Mouse (Mus musculus) heart, postnatal 0 days (tissue): ENCODE measurements around the gene Cyth1. TPM values are rescaled to one million over a fixed set of nuclear protein-coding genes. Genes with fewer than 3 reads are reported as not detected.

ENCODE experiments used
- ATAC-seq: fragments of 200-750 bp; cut with Nextera tagmentation; 2 replicates; pipeline ENCODE4 v1.8.0; 2017; ENCODE audit warnings: low read depth, moderate number of reproducible peaks, moderate library complexity; ENCODE audit not compliant: insufficient read depth
- DNase-seq: peaks from one replicate; pipeline ENCODE4 v3.0.0-alpha.2; 2016; ENCODE audit warnings: low spot score
- H3K27ac ChIP-seq: fragments of 300-500 bp; sonication (generic); 2 replicates; pipeline ENCODE4 v1.5.1; 2014; ENCODE audit warnings: low read depth, mild to moderate bottlenecking
- H3K27me3 ChIP-seq: fragments of 300-500 bp; sonication (generic); 2 replicates; pipeline ENCODE4 v1.6.1; 2014; ENCODE audit warnings: low read length, mixed read lengths; ENCODE audit not compliant: control insufficient read depth, insufficient read depth
- H3K36me3 ChIP-seq: fragments of 300-500 bp; sonication (generic); replicated peaks from 2 replicates; pipeline ENCODE4 v1.6.1; 2014; ENCODE audit warnings: low read length, mixed read lengths; ENCODE audit not compliant: control insufficient read depth, insufficient read depth
- H3K4me1 ChIP-seq: fragments of 300-500 bp; sonication (generic); 2 replicates; pipeline ENCODE4 v1.6.1; 2014; ENCODE audit warnings: antibody characterized with exemption; ENCODE audit not compliant: control insufficient read depth, insufficient read depth
- H3K4me2 ChIP-seq: fragments of 300-500 bp; sonication (generic); 2 replicates; pipeline ENCODE4 v1.6.1; 2014; ENCODE audit warnings: low read depth, mild to moderate bottlenecking, low read length, moderate library complexity
- H3K4me3 ChIP-seq: fragments of 300-500 bp; sonication (generic); 2 replicates; pipeline ENCODE4 v1.5.1; 2014; ENCODE audit warnings: low read depth, low read length
- H3K9ac ChIP-seq: fragments of 300-500 bp; sonication (generic); replicated peaks from 2 replicates; pipeline ENCODE4 v1.6.1; 2014; ENCODE audit warnings: low read depth, low read length, mixed read lengths
- H3K9me3 ChIP-seq: fragments of 300-500 bp; sonication (generic); replicated peaks from 2 replicates; pipeline ENCODE4 v1.6.1; 2016; ENCODE audit warnings: low read length; ENCODE audit not compliant: control insufficient read depth
- CTCF ChIP-seq: IDR thresholded peaks from 2 replicates; pipeline ENCODE4 v1.5.1; 2016; ENCODE audit warnings: antibody characterized with exemption, control low read depth, low read depth
- EP300 ChIP-seq: IDR thresholded peaks from 2 replicates; pipeline ENCODE4 v1.6.1; 2016; ENCODE audit warnings: antibody characterized with exemption, low read depth
- WGBS: fragments of 180-500 bp; shearing (Covaris S2); extraction: QIAGEN DNeasy Blood & Tissue Kit; methylation state at CpG from one replicate; pipeline ENCODE4 v1.1.7; 2014; 5-methylcytosine and 5-hydroxymethylcytosine counted together
- polyA plus RNA-seq: library from polyadenylated mRNA; unstranded; fragments of >200 nt; fragmentation: Nextera tagmentation; extraction: Ambion mirVana; gene quantifications from 2 replicates; pipeline ENCODE4 v1.2.1, GENCODE M21; 2015
- total RNA-seq: library from RNA; depleted of rRNA; stranded (reverse); fragments of >200 nt; gene quantifications from 2 replicates; pipeline ENCODE4 v1.2.3, GENCODE M21; 2014; ENCODE audit warnings: low replicate concordance

Cyth1 gene
- total and polyA plus RNA-seq, 2 experiments from 2014 or later = 21.4 to 50.1 TPM

- Histone ChIP-seq H3K27me3 (no peaks in the 10 kb centered on the region), H3K27ac (peak overlapping the region; percentile 72), H3K4me3 (no peak overlapping the region), H3K4me2 (peak overlapping the region; percentile 26), H3K9ac (no peak overlapping the region), H3K4me1 (peaks cover 57% of the 10 kb centered on the region), H3K9me3 (no peaks in the 10 kb centered on the region), H3K36me3 (peaks cover 34% of the 10 kb centered on the region)
- TF ChIP-seq CTCF (peak; percentile 22; the same call in 1 of the 2 replicates), EP300 (peak; percentile 65)
- DNase-seq = peak; percentile 88
- WGBS = 25% methylated on average over 14 of the region's 14 CpGs
- peak; percentile 76 for ATAC-seq
Measured at GRCm38 (mm10) chr11:118193390-118194147, 54.8 kb downstream of the Cyth1 start.

DNA sequence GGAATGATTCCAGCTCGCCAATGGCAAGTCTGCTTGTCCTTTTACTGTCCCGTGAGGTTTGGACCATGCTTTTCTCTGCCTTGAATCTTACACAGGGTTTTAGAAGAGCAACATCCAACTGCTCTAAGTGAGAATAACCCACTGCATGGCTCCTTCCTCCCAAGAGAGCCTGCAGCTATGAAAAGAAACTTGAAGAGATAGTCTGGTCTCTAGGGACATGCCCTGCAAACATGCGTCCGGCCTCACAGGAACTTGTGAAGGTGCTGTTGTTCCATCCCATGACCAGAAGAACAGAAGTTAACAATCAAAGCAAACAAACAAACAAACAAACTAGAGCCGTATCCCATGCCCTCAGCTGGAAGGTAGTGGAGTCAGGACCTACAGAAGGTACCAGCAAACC lies 55.4 kb downstream of the Cyth1 start:
- peaks cover 51% of the 10 kb centered on the region for H3K4me1 ChIP-seq
- no peak for ATAC-seq
- no peak for TF ChIP-seq CTCF
- DNase-seq = no peak
- peaks cover 40% of the 10 kb centered on the region for H3K36me3 ChIP-seq
- no peak overlapping the region for H3K4me3 ChIP-seq
- 62% methylated on average over 5 of the region's 5 CpGs for WGBS
- no peaks in the 10 kb centered on the region for H3K9me3 ChIP-seq
- no peak overlapping the region for H3K9ac ChIP-seq
- H3K4me2 ChIP-seq = peak overlapping the region; percentile 26; the same call in 1 of the 2 replicates
- peak overlapping the region; percentile 72 for H3K27ac ChIP-seq
- no peaks in the 10 kb centered on the region for H3K27me3 ChIP-seq

DNA sequence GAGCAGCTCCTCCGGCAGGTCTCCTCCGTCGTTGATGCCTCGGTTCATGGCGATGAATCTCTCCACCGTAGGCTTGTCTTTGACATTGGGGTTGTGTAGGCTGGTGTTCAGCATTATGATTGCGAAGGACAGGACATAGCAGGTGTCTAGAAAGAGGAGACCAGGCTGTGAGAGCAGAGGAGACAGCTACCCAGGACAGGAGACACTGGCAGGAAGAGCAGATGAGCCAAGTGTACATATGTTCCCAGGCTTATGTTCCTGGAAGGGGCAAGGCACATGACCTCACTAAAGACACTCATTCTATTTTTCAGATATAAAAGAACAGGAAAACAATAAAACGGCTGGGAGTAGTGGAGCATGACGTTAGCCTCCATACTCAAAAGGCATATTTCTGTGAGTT lies 65.6 kb downstream of the Cyth1 start:
- Histone ChIP-seq H3K4me1 (peaks cover 14% of the 10 kb centered on the region; the same call in 1 of the 2 replicates), H3K4me2 (no peak overlapping the region), H3K9ac (no peak overlapping the region), H3K27ac (no peak overlapping the region), H3K27me3 (no peaks in the 10 kb centered on the region), H3K4me3 (no peak overlapping the region), H3K9me3 (no peaks in the 10 kb centered on the region), H3K36me3 (peaks cover 86% of the 10 kb centered on the region)
- no peak for TF ChIP-seq CTCF
- TF ChIP-seq EP300 = no peak
- ATAC-seq (no peak), DNase-seq (no peak)
- WGBS = 83% methylated on average over 9 of the region's 9 CpGs

- no peaks in the 10 kb centered on the region for H3K27me3 ChIP-seq
- H3K4me1 ChIP-seq = peaks cover 14% of the 10 kb centered on the region; the same call in 1 of the 2 replicates
- H3K27ac ChIP-seq = no peak overlapping the region
- 79% methylated on average over 4 of the region's 4 CpGs for WGBS
- ATAC-seq (no peak), DNase-seq (no peak)
- H3K9ac ChIP-seq = no peak overlapping the region
- H3K36me3 ChIP-seq = peaks cover 86% of the 10 kb centered on the region
- TF ChIP-seq EP300 (no peak), CTCF (no peak)
- no peak overlapping the region for H3K4me2 ChIP-seq
- H3K4me3 ChIP-seq = no peak overlapping the region
- no peaks in the 10 kb centered on the region for H3K9me3 ChIP-seq
Measured at GRCm38 (mm10) chr11:118182353-118182752, 66.0 kb downstream of the Cyth1 start.

- no peak overlapping the region for H3K9ac ChIP-seq
- WGBS = 76% methylated on average over 7 of the region's 7 CpGs
- TF ChIP-seq CTCF (no peak), EP300 (no peak)
- H3K4me2 ChIP-seq = no peak overlapping the region
- ATAC-seq (no peak), DNase-seq (no peak)
- no peaks in the 10 kb centered on the region for H3K9me3 ChIP-seq
- H3K36me3 ChIP-seq = peaks cover 89% of the 10 kb centered on the region
- no peak overlapping the region for H3K4me3 ChIP-seq
- peaks cover 26% of the 10 kb centered on the region; the same call in 1 of the 2 replicates for H3K4me1 ChIP-seq
- H3K27me3 ChIP-seq = no peaks in the 10 kb centered on the region
- H3K27ac ChIP-seq = no peak overlapping the region
Measured at GRCm38 (mm10) chr11:118180199-118180598, 68.2 kb downstream of the Cyth1 start.
